Mouse (Mus musculus): Measurements from ENCODE around the gene Olfr220. TPM values are rescaled to one million over a fixed set of nuclear protein-coding genes. Genes with fewer than 3 reads are reported as not detected.

Gene Olfr220
- not detected for total RNA-seq (2021)

GRCm38 (mm10) chr1:174441782-174442181 is at the start of gene Olfr220:
Gene Olfr220 (plus strand): TSS chr1:174442082.
- intact Hi-C loops (cut with DNase I): no loop called here
- DNase-seq: no peak

- no peak for DNase-seq
- intact Hi-C loops (cut with DNase I): no loop called here
These were observed 18.9 kb upstream of the Olfr220 start for GRCm38 (mm10) chr1:174422959-174423358.

GRCm38 (mm10) chr1:174423764-174424163 is 18.1 kb upstream of the Olfr220 start, which contains the start of gene Olfr414:
Gene Olfr414 (plus strand): TSS chr1:174424064.
- intact Hi-C loops (cut with DNase I): no loop called here
- DNase-seq: no peak

GRCm38 (mm10) chr1:174426180-174426986 is 15.5 kb upstream of the Olfr220 start:
- intact Hi-C loops (cut with DNase I): no loop called here
- DNase-seq: no peak

- intact Hi-C loops (cut with DNase I): no loop called here
- DNase-seq: no peak
These were observed 14.5 kb upstream of the Olfr220 start for GRCm38 (mm10) chr1:174427402-174427801.

- no peak for DNase-seq
- intact Hi-C loops (cut with DNase I): no loop called here
These were observed 13.5 kb upstream of the Olfr220 start for GRCm38 (mm10) chr1:174428407-174428806.

- intact Hi-C loops (cut with DNase I): no loop called here
- DNase-seq: no peak
These were observed 7.8 kb upstream of the Olfr220 start for GRCm38 (mm10) chr1:174434121-174434520.

GRCm38 (mm10) chr1:174455100-174455499 is 13.2 kb downstream of the Olfr220 start:
- intact Hi-C loops (cut with DNase I): no loop called here
- DNase-seq: no peak

GRCm38 (mm10) chr1:174465385-174465784 is 23.5 kb downstream of the Olfr220 start:
- DNase-seq: no peak
- intact Hi-C loops (cut with DNase I): loop anchor here (5.0 kb wide), 1 partner anchor 243 kb away; no protein-coding TSS in a partner anchor

- DNase-seq: no peak
These were observed 24.4 kb downstream of the Olfr220 start for GRCm38 (mm10) chr1:174466240-174466639.

GRCm38 (mm10) chr1:174469736-174470135 is 27.9 kb downstream of the Olfr220 start:
- intact Hi-C loops (cut with DNase I): loop anchor here (1.0 to 5.0 kb wide), 2 partner anchors 84 to 247 kb away; no protein-coding TSS in a partner anchor
- DNase-seq: peak; percentile 5 to 7

More at GRCm38 (mm10) chr1:174466240-174466639, 24.4 kb downstream of the Olfr220 start:
- intact Hi-C loops (cut with DNase I): loop anchor here (1.0 to 5.0 kb wide), 2 partner anchors 244 to 1010 kb away; no protein-coding TSS in a partner anchor

GRCm38 (mm10) chr1:174482567-174482966 is 40.7 kb downstream of the Olfr220 start:
- intact Hi-C loops (cut with DNase I): no loop called here

GRCm38 (mm10) chr1:174500064-174500463 is 58.2 kb downstream of the Olfr220 start:
- DNase-seq: no peak
- intact Hi-C loops (cut with DNase I): no loop called here

More at GRCm38 (mm10) chr1:174482567-174482966, 40.7 kb downstream of the Olfr220 start:
- DNase-seq: no peak

Other genes starting within 250 kb of the Olfr220 start
- not detected for gene Olfr419, start 190.0 kb upstream of the Olfr220 start, total RNA-seq (2021)
- gene Mptx1, start 111.6 kb upstream of the Olfr220 start, total RNA-seq (2021): not detected
- gene Olfr417, start 77.0 kb upstream of the Olfr220 start, total RNA-seq (2021): not detected
- gene Olfr248, start 51.0 kb upstream of the Olfr220 start, total RNA-seq (2021): not detected
- gene Olfr414, start 18.0 kb upstream of the Olfr220 start, total RNA-seq (2021): not detected
- under 1 TPM; 0.11 to 0.43 TPM for gene Fmn2, start 59.7 kb downstream of the Olfr220 start, total RNA-seq (2021)

All from heart, postnatal 36 days (tissue).